Mouse (Mus musculus) kidney, adult 11 months (tissue): ENCODE measurements around the gene Garnl3.
"Not testable (repeated sequence)": the region's sequence is repeated elsewhere in the genome, so short reads cannot be mapped to it uniquely, and the experiment has no call there.

Source experiments
- DNase-seq: peaks from one replicate; pipeline ENCODE4 v3.0.0; 2022

Gene Garnl3

GRCm38 (mm10) chr2:33018026-33018425, 113.4 kb downstream of the Garnl3 start:
- no peak for DNase-seq

GRCm38 (mm10) chr2:33017191-33017590, 114.3 kb downstream of the Garnl3 start:
- DNase-seq: no peak

- no peak for DNase-seq
Measured at GRCm38 (mm10) chr2:33014877-33015276, 116.6 kb downstream of the Garnl3 start.

GRCm38 (mm10) chr2:33009055-33009454, 122.4 kb downstream of the Garnl3 start:
- not testable (repeated sequence) for DNase-seq

- no peak for DNase-seq
Measured at GRCm38 (mm10) chr2:33005041-33005440, 126.4 kb downstream of the Garnl3 start.

- DNase-seq: no peak
Measured at GRCm38 (mm10) chr2:33002144-33002543, 129.3 kb downstream of the Garnl3 start.

GRCm38 (mm10) chr2:32999752-33000151, 131.7 kb downstream of the Garnl3 start:
- no peak for DNase-seq

GRCm38 (mm10) chr2:32997792-32998191, 133.7 kb downstream of the Garnl3 start:
- no peak for DNase-seq

- no peak for DNase-seq
Measured at GRCm38 (mm10) chr2:32997081-32997480, 134.4 kb downstream of the Garnl3 start.

- no peak for DNase-seq
Measured at GRCm38 (mm10) chr2:32992130-32992529, 139.3 kb downstream of the Garnl3 start.

- no peak for DNase-seq
Measured at GRCm38 (mm10) chr2:32990167-32990832, 141.2 kb downstream of the Garnl3 start.

- no peak for DNase-seq
Measured at GRCm38 (mm10) chr2:32989376-32989775, 142.1 kb downstream of the Garnl3 start.

GRCm38 (mm10) chr2:32985844-32986243, 145.6 kb downstream of the Garnl3 start:
- DNase-seq: no peak

GRCm38 (mm10) chr2:32983617-32984016, 147.8 kb downstream of the Garnl3 start:
- no peak for DNase-seq

- DNase-seq: no peak
Measured at GRCm38 (mm10) chr2:32982700-32983099, 148.8 kb downstream of the Garnl3 start.

- DNase-seq: peak; percentile 96
Measured at GRCm38 (mm10) chr2:32981725-32982271, 149.7 kb downstream of the Garnl3 start, which contains the start of gene Slc2a8. Gene Slc2a8 (minus strand): TSS chr2:32982083.

GRCm38 (mm10) chr2:32981281-32981680, 150.2 kb downstream of the Garnl3 start:
- no peak for DNase-seq

- DNase-seq: no peak
Measured at GRCm38 (mm10) chr2:32979675-32980074, 151.8 kb downstream of the Garnl3 start.

GRCm38 (mm10) chr2:32978675-32979074, 152.8 kb downstream of the Garnl3 start:
- no peak for DNase-seq

GRCm38 (mm10) chr2:32977114-32977513, 154.3 kb downstream of the Garnl3 start:
- no peak for DNase-seq

- no peak for DNase-seq
Measured at GRCm38 (mm10) chr2:32974216-32974615, 157.2 kb downstream of the Garnl3 start.

GRCm38 (mm10) chr2:32971235-32971634, 160.2 kb downstream of the Garnl3 start:
- no peak for DNase-seq

- no peak for DNase-seq
Measured at GRCm38 (mm10) chr2:32969326-32969725, 162.1 kb downstream of the Garnl3 start.

- no peak for DNase-seq
Measured at GRCm38 (mm10) chr2:32968024-32968614, 163.3 kb downstream of the Garnl3 start.
